Mouse (Mus musculus) neural tube, embryonic 15.5 days (tissue): ENCODE data around the gene 4921504E06Rik. TPM values are rescaled to one million over a fixed set of nuclear protein-coding genes. Genes with fewer than 3 reads are reported as not detected.
A peak's percentile ranks its signal among the peaks of the same experiment; 100 is the strongest.

Source experiments
- ATAC-seq: fragments of 200-750 bp; cut with Nextera tagmentation; 2 replicates; pipeline ENCODE4 v1.8.0; 2017; ENCODE audit warnings: mild to moderate bottlenecking, moderate TSS enrichment, moderate library complexity; ENCODE audit not compliant: low FRiP score
- H3K27ac ChIP-seq: fragments of 300-500 bp; sonication (generic); replicated peaks from 2 replicates; pipeline ENCODE4 v1.5.1; 2015; ENCODE audit warnings: mild to moderate bottlenecking, inconsistent platforms
- H3K27me3 ChIP-seq: fragments of 300-500 bp; sonication (generic); replicated peaks from 2 replicates; pipeline ENCODE4 v1.6.1; 2015; ENCODE audit warnings: inconsistent platforms
- H3K36me3 ChIP-seq: fragments of 300-500 bp; sonication (generic); 2 replicates; pipeline ENCODE4 v1.6.1; 2015; ENCODE audit warnings: inconsistent platforms
- H3K4me1 ChIP-seq: fragments of 300-500 bp; sonication (generic); 2 replicates; pipeline ENCODE4 v1.6.1; 2015; ENCODE audit warnings: inconsistent platforms
- H3K4me2 ChIP-seq: fragments of 300-500 bp; sonication (generic); 2 replicates; pipeline ENCODE4 v1.6.1; 2015; ENCODE audit warnings: inconsistent platforms, mild to moderate bottlenecking, moderate library complexity
- H3K4me3 ChIP-seq: fragments of 300-500 bp; sonication (generic); replicated peaks from 2 replicates; pipeline ENCODE4 v1.5.1; 2015; ENCODE audit warnings: mild to moderate bottlenecking, inconsistent platforms
- H3K9ac ChIP-seq: fragments of 300-500 bp; sonication (generic); replicated peaks from 2 replicates; pipeline ENCODE4 v1.6.1; 2015; ENCODE audit warnings: mild to moderate bottlenecking, inconsistent platforms
- H3K9me3 ChIP-seq: fragments of 300-500 bp; sonication (generic); replicated peaks from 2 replicates; pipeline ENCODE4 v1.6.1; 2016; ENCODE audit warnings: inconsistent platforms
- WGBS: fragments of 180-500 bp; shearing (Covaris S2); methylation state at CpG from one replicate; pipeline ENCODE4 v1.1.7; 2015; ENCODE audit warnings: mixed read lengths; 5-methylcytosine and 5-hydroxymethylcytosine counted together
- polyA plus RNA-seq: library from polyadenylated mRNA; unstranded; fragments of >200 nt; fragmentation: Nextera tagmentation; extraction: Ambion mirVana; gene quantifications from 2 replicates; pipeline ENCODE4 v1.2.1, GENCODE M21; 2015

Gene 4921504E06Rik
- polyA plus RNA-seq, 1 experiment from 2014 or later: not detected

DNA sequence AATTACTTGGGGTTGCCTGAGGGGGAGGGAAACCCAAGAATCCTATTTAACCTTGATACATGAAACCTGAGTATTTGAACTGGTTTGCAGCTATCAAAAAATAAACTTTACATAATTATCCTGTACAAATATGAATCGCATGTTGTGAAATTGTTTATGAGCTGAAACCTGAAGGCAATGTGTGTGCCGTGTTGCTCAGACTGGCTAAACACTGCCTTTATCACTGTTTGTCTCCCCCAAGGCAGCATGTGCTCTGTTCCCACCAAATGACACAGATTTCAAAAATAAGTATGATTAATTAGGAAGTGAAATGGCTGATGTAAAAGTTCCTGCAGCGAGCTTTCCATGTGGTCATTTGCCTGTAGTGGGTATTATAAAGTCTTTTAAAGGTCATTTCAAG lies 63.5 kb downstream of the 4921504E06Rik start:
- WGBS: 91% methylated on average over 3 of the region's 3 CpGs
- no peaks in the 10 kb centered on the region for H3K27me3 ChIP-seq
- no peak for ATAC-seq
- H3K9ac ChIP-seq: no peak overlapping the region
- no peaks in the 10 kb centered on the region for H3K36me3 ChIP-seq
- H3K27ac ChIP-seq: no peak overlapping the region
- no peak overlapping the region for H3K4me3 ChIP-seq
- H3K9me3 ChIP-seq: no peaks in the 10 kb centered on the region
- no peaks in the 10 kb centered on the region for H3K4me1 ChIP-seq
- H3K4me2 ChIP-seq: no peak overlapping the region

- H3K27ac ChIP-seq: no peak overlapping the region
- 50% methylated on average over 2 of the region's 2 CpGs for WGBS
- H3K9me3 ChIP-seq: no peaks in the 10 kb centered on the region
- H3K27me3 ChIP-seq: peaks cover 34% of the 10 kb centered on the region
- H3K9ac ChIP-seq: no peak overlapping the region
- no peak overlapping the region for H3K4me3 ChIP-seq
- H3K4me1 ChIP-seq: no peaks in the 10 kb centered on the region
- no peak for ATAC-seq
- no peak overlapping the region for H3K4me2 ChIP-seq
- H3K36me3 ChIP-seq: no peaks in the 10 kb centered on the region
Observed at GRCm38 (mm10) chr2:19461940-19462339, 91.8 kb downstream of the 4921504E06Rik start.

GRCm38 (mm10) chr2:19458785-19459184 lies 94.9 kb downstream of the 4921504E06Rik start:
- Histone ChIP-seq H3K4me2 (no peak overlapping the region), H3K36me3 (no peaks in the 10 kb centered on the region), H3K4me1 (peaks cover 6% of the 10 kb centered on the region), H3K27me3 (peaks cover 64% of the 10 kb centered on the region), H3K9ac (no peak overlapping the region), H3K4me3 (no peak overlapping the region), H3K27ac (no peak overlapping the region), H3K9me3 (no peaks in the 10 kb centered on the region)
- 15% methylated on average over 2 of the region's 2 CpGs for WGBS
- no peak for ATAC-seq

DNA sequence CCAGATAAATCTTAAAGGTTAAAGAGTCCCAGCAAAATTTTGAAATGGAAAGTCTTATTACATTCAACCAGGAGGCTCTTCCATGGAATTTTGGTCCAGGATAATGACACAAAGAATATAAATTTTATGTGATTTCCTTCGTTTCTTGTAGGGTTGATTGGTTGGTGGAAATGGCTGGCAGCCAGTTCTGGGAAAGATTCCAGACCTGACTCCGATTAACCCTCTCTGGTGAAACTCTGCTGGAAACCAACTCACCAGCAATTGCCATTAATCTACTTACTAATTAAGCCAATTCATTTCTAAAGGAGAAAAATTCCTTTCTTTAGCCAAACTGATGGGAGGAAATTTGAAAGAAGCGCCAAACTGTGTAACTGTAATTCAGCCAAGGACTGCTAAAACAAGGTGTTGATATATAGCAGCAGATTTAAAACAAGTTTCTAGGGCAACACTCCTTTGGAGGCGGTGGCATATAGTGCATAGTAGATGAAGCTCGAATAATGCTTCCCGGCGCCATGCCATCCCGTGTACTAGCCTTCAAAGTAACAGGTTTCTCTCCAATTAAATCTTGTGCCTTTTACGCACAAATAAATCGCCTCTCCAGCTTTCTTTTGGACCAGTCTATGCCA lies 97.7 kb downstream of the 4921504E06Rik start:
- Histone ChIP-seq H3K4me1 (peaks cover 18% of the 10 kb centered on the region), H3K9me3 (no peaks in the 10 kb centered on the region), H3K4me3 (no peak overlapping the region), H3K27me3 (peaks cover 85% of the 10 kb centered on the region), H3K36me3 (no peaks in the 10 kb centered on the region), H3K27ac (no peak overlapping the region), H3K9ac (no peak overlapping the region), H3K4me2 (no peak overlapping the region)
- 0 out of 2 replicates have a peak, but pooled peaks have one; percentile 68 for ATAC-seq
- WGBS: 5% methylated on average over 10 of the region's 10 CpGs

DNA sequence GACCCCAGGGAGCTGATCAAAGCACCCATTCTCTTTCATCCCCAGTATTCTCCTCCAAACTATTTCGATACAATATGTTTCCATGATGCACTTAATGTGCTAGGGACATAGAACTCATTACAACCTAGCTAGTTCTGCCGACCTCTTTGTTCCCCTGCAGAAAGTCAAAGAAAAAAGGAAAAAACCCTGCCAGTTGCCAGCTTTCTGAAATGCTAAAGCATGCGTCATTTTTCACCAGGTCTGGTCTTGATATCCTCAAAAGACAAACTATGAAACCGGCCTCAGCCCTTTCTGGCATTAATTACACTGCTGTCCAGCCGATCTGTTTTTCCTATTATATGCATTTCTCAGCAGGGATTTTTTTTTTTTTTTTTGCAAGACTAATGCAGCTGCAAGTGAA lies 98.5 kb downstream of the 4921504E06Rik start:
- Histone ChIP-seq H3K4me3 (no peak overlapping the region), H3K9me3 (no peaks in the 10 kb centered on the region), H3K4me2 (no peak overlapping the region), H3K27me3 (peaks cover 93% of the 10 kb centered on the region), H3K9ac (no peak overlapping the region), H3K27ac (no peak overlapping the region), H3K36me3 (no peaks in the 10 kb centered on the region), H3K4me1 (peaks cover 18% of the 10 kb centered on the region)
- WGBS: 2% methylated on average over 5 of the region's 5 CpGs
- no peak for ATAC-seq

- H3K27ac ChIP-seq: no peak overlapping the region
- ATAC-seq: no peak
- H3K9me3 ChIP-seq: no peaks in the 10 kb centered on the region
- H3K4me3 ChIP-seq: no peak overlapping the region
- H3K4me2 ChIP-seq: peak overlapping the region; percentile 17; the same call in 1 of the 2 replicates
- no peak overlapping the region for H3K9ac ChIP-seq
- H3K36me3 ChIP-seq: no peaks in the 10 kb centered on the region
- under 1% methylated on average over 19 of the region's 19 CpGs for WGBS
- peaks cover 28% of the 10 kb centered on the region for H3K4me1 ChIP-seq
- peaks cover 99% of the 10 kb centered on the region for H3K27me3 ChIP-seq
Observed at GRCm38 (mm10) chr2:19452531-19453055, 101.1 kb downstream of the 4921504E06Rik start.

DNA sequence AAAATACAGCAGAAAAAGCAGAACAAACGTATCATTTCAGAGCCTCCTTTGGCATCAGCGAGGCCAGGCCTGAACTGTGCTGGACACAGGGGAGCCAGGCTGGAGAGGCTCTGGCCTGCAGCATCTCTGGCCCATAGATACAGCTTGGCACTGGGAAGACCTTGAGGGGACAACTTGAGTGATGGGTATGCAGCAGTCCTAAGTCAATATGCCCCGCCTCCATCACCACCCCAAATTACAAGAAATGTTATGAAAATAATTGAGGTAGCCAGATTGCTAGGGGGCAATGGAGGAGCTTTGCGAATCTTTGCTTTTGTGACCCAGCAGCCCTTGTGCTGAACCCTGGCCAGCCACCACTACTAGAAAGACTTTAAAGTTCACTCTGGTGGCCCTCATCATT lies 104.4 kb downstream of the 4921504E06Rik start:
- Histone ChIP-seq H3K4me2 (no peak overlapping the region), H3K27me3 (peaks cover 96% of the 10 kb centered on the region), H3K4me1 (peaks cover 44% of the 10 kb centered on the region), H3K36me3 (no peaks in the 10 kb centered on the region), H3K4me3 (no peak overlapping the region), H3K9ac (no peak overlapping the region), H3K9me3 (no peaks in the 10 kb centered on the region), H3K27ac (no peak overlapping the region)
- 21% methylated on average over 4 of the region's 4 CpGs for WGBS
- ATAC-seq: no peak

GRCm38 (mm10) chr2:19448042-19448700 lies 105.5 kb downstream of the 4921504E06Rik start:
- Histone ChIP-seq H3K4me2 (peak overlapping the region; percentile 56), H3K4me3 (peak overlapping the region; percentile 23), H3K27ac (no peak overlapping the region), H3K9me3 (no peaks in the 10 kb centered on the region), H3K36me3 (no peaks in the 10 kb centered on the region), H3K4me1 (peaks cover 44% of the 10 kb centered on the region), H3K9ac (no peak overlapping the region), H3K27me3 (peaks cover 95% of the 10 kb centered on the region)
- peak; percentile 46; the same call in 1 of the 2 replicates for ATAC-seq
- 3% methylated on average over 27 of the region's 31 CpGs for WGBS

DNA sequence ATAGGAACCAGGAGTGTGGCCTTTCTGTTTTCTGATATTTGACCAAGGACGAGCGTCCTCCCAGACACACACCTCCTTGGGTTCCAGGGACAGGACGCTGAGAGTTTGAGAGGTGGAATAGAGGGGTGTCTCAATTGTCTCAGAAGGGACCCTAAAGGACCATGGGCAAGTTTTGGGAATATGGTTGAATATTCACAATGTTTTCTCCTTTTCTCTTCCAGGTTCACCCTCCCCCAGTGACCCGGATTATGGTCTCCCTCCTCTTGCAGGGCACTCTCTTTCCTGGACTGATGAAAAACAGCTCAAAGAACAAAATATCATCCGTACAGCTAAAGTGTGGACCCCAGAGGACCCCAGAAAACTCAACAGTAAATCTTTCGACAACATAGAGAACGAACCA lies 107.0 kb downstream of the 4921504E06Rik start:
- peak overlapping the region; percentile 67; the same call in 1 of the 2 replicates for H3K4me2 ChIP-seq
- H3K9me3 ChIP-seq: no peaks in the 10 kb centered on the region
- H3K4me3 ChIP-seq: no peak overlapping the region
- no peak overlapping the region for H3K9ac ChIP-seq
- H3K4me1 ChIP-seq: peaks cover 34% of the 10 kb centered on the region
- H3K36me3 ChIP-seq: no peaks in the 10 kb centered on the region
- H3K27me3 ChIP-seq: peaks cover 94% of the 10 kb centered on the region
- H3K27ac ChIP-seq: no peak overlapping the region
- no peak for ATAC-seq
- WGBS: 4% methylated on average over 7 of the region's 7 CpGs

GRCm38 (mm10) chr2:19445871-19446501 lies 107.7 kb downstream of the 4921504E06Rik start:
- no peaks in the 10 kb centered on the region for H3K36me3 ChIP-seq
- H3K27me3 ChIP-seq: peaks cover 94% of the 10 kb centered on the region
- H3K9ac ChIP-seq: peak overlapping the region; percentile 11; the same call in 1 of the 2 replicates
- H3K4me2 ChIP-seq: peak overlapping the region; percentile 67
- WGBS: under 1% methylated on average over 66 of the region's 67 CpGs
- H3K4me1 ChIP-seq: peaks cover 31% of the 10 kb centered on the region
- H3K9me3 ChIP-seq: no peaks in the 10 kb centered on the region
- H3K4me3 ChIP-seq: peak overlapping the region; percentile 41
- H3K27ac ChIP-seq: no peak overlapping the region
- ATAC-seq: peak; percentile 29; the same call in 1 of the 2 replicates

DNA sequence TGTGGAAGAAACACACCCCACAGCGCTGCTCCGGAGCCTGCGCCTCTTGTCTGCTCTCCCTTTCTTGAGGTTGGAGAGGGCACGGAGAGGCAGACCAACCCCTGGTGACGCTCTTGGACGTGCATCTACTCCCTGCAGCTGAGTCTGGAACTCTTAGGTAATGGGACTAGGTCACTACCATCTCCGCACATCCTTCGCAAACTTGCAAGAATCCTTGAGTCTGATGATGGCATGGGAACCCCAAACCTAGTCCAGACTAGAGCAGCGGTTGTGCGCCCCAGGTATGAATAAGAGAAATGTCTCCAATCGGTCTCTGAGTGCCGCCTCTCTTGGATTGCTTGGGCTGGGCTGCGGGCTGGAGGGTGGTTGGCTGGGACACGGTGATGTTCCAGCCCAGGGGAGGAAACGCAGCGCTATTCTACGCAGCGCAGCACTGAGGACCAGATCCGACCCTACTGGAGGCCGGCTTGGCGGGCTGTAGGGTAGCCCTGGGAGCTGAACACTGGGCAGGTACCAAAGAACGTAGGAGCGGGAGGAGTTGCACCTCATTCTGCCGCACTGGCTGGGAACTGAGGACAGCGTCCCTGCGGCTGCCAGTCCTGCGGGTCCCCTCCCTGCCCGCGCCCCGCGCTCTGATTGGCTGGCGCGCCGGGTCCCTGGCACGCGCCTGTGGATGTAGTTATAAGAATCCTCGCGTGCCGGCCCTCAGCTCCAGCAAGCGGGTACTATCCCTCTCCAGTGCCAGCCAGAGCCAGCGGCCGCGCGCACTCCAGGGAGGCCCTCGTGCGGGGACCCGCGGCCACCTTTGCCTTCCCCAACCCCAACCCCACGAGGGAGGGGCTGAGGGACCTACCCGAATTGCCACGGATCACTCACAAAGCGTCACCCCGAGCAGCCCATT lies 108.5 kb downstream of the 4921504E06Rik start, which contains the start of gene Ptf1a:
Gene Ptf1a (plus strand): TSS at position 733 of the 901 bp plus-strand sequence.
- Histone ChIP-seq H3K27ac (no peak within 1 kb of the TSS), H3K9me3 (no peaks in the 10 kb centered on the region), H3K4me2 (peak within 1 kb of the TSS; percentile 67), H3K4me1 (peaks cover 31% of the 10 kb centered on the region), H3K4me3 (peak within 1 kb of the TSS; percentile 41), H3K36me3 (no peaks in the 10 kb centered on the region), H3K9ac (peak within 1 kb of the TSS; percentile 11; the same call in 1 of the 2 replicates), H3K27me3 (peaks cover 92% of the 10 kb centered on the region)
- under 1% methylated on average over 53 of the region's 53 CpGs for WGBS
- ATAC-seq: peak; percentile 69
